Mouse (Mus musculus) neural tube, embryonic 11.5 days (tissue): ENCODE measurements around the gene Ubl3. TPM values are rescaled to one million over a fixed set of nuclear protein-coding genes. Genes with fewer than 3 reads are reported as not detected.
A peak's percentile ranks its signal among the peaks of the same experiment; 100 is the strongest.

Experiments used
- ATAC-seq: fragments of 200-750 bp; cut with Nextera tagmentation; 2 replicates; pipeline ENCODE4 v1.8.0; 2017; ENCODE audit warnings: moderate number of reproducible peaks, mild to moderate bottlenecking, moderate TSS enrichment, moderate library complexity; ENCODE audit not compliant: insufficient read depth, low FRiP score, low TSS enrichment
- DNase-seq: peaks from one replicate; pipeline ENCODE4 v3.0.0-alpha.2; 2015; ENCODE audit warnings: low spot score
- H3K27ac ChIP-seq: fragments of 300-500 bp; sonication (generic); 2 replicates; pipeline ENCODE4 v1.5.1; 2014; ENCODE audit warnings: low read depth, mild to moderate bottlenecking, low read length
- H3K27me3 ChIP-seq: fragments of 300-500 bp; sonication (generic); 2 replicates; pipeline ENCODE4 v1.6.1; 2014; ENCODE audit warnings: mild to moderate bottlenecking, low read length, mixed read lengths; ENCODE audit not compliant: control insufficient read depth, insufficient read depth
- H3K36me3 ChIP-seq: fragments of 300-500 bp; sonication (generic); 2 replicates; pipeline ENCODE4 v1.6.1; 2014; ENCODE audit warnings: mild to moderate bottlenecking, low read length, moderate library complexity, mixed read lengths; ENCODE audit not compliant: control insufficient read depth, insufficient read depth
- H3K4me1 ChIP-seq: fragments of 300-500 bp; sonication (generic); 2 replicates; pipeline ENCODE4 v1.6.1; 2014; ENCODE audit warnings: low read length, mixed read lengths; ENCODE audit not compliant: control insufficient read depth, insufficient read depth
- H3K4me2 ChIP-seq: fragments of 300-500 bp; sonication (generic); 2 replicates; pipeline ENCODE4 v1.6.1; 2014; ENCODE audit warnings: low read depth, mild to moderate bottlenecking, moderate library complexity
- H3K4me3 ChIP-seq: fragments of 300-500 bp; sonication (generic); 2 replicates; pipeline ENCODE4 v1.5.1; 2014; ENCODE audit warnings: low read depth, low read length
- H3K9ac ChIP-seq: fragments of 300-500 bp; sonication (generic); 2 replicates; pipeline ENCODE4 v1.6.1; 2014; ENCODE audit warnings: mild to moderate bottlenecking, low read length
- H3K9me3 ChIP-seq: fragments of 300-500 bp; sonication (generic); 2 replicates; pipeline ENCODE4 v1.6.1; 2016; ENCODE audit warnings: low read length; ENCODE audit not compliant: control insufficient read depth
- WGBS: fragments of 180-500 bp; shearing (Covaris S2); extraction: QIAGEN DNeasy Blood & Tissue Kit; methylation state at CpG from one replicate; pipeline ENCODE4 v1.1.7; 2014; 5-methylcytosine and 5-hydroxymethylcytosine counted together
- polyA plus RNA-seq: library from polyadenylated mRNA; unstranded; fragments of >200 nt; fragmentation: Nextera tagmentation; extraction: Ambion mirVana; gene quantifications from 2 replicates; pipeline ENCODE4 v1.2.1, GENCODE M21; 2014

Ubl3 gene
- polyA plus RNA-seq = 83.3 and 83.6 TPM in 2 replicates

GRCm38 (mm10) chr5:148552187-148553071 lies at the start of gene Ubl3:
Gene Ubl3, minus strand, starts transcription at chr5:148552789.
- ATAC-seq = peak; percentile 92
- H3K4me1 ChIP-seq = peaks cover 21% of the 10 kb centered on the region
- no peaks in the 10 kb centered on the region for H3K9me3 ChIP-seq

GRCm38 (mm10) chr5:148598376-148598775 lies 45.8 kb upstream of the Ubl3 start:
- WGBS = 43% methylated on average over 9 of the region's 9 CpGs
- no peaks in the 10 kb centered on the region for H3K36me3 ChIP-seq
- H3K4me3 ChIP-seq = no peak overlapping the region
- H3K4me1 ChIP-seq = no peaks in the 10 kb centered on the region
- H3K27me3 ChIP-seq = no peaks in the 10 kb centered on the region
- no peak overlapping the region for H3K9ac ChIP-seq
- DNase-seq = peak; percentile 37
- H3K4me2 ChIP-seq = no peak overlapping the region
- ATAC-seq = no peak
- no peaks in the 10 kb centered on the region for H3K9me3 ChIP-seq
- H3K27ac ChIP-seq = no peak overlapping the region

More at GRCm38 (mm10) chr5:148552187-148553071, at the start of gene Ubl3:
- Histone ChIP-seq H3K9ac (peak within 1 kb of the TSS; percentile 88), H3K27ac (peak within 1 kb of the TSS; percentile 98), H3K36me3 (no peaks in the 10 kb centered on the region), H3K4me2 (peak within 1 kb of the TSS; percentile 82), H3K27me3 (no peaks in the 10 kb centered on the region), H3K4me3 (peak within 1 kb of the TSS; percentile 73)
- under 1% methylated on average over 82 of the region's 95 CpGs for WGBS
- DNase-seq = peak; percentile 98

GRCm38 (mm10) chr5:148596086-148596753 lies 43.6 kb upstream of the Ubl3 start:
- Histone ChIP-seq H3K9ac (no peak overlapping the region), H3K9me3 (no peaks in the 10 kb centered on the region), H3K4me3 (no peak overlapping the region), H3K36me3 (no peaks in the 10 kb centered on the region), H3K4me1 (peaks cover 2% of the 10 kb centered on the region; the same call in 1 of the 2 replicates), H3K27ac (no peak overlapping the region), H3K27me3 (no peaks in the 10 kb centered on the region), H3K4me2 (no peak overlapping the region)
- WGBS = 91% methylated on average over 15 of the region's 15 CpGs
- ATAC-seq = no peak
- DNase-seq = no peak

GRCm38 (mm10) chr5:148595459-148595751 lies 42.8 kb upstream of the Ubl3 start:
- DNase-seq (no peak), ATAC-seq (no peak)
- Histone ChIP-seq H3K36me3 (no peaks in the 10 kb centered on the region), H3K27ac (no peak overlapping the region), H3K4me2 (no peak overlapping the region), H3K9ac (no peak overlapping the region), H3K9me3 (no peaks in the 10 kb centered on the region), H3K4me3 (no peak overlapping the region), H3K27me3 (no peaks in the 10 kb centered on the region), H3K4me1 (peaks cover 5% of the 10 kb centered on the region; the same call in 1 of the 2 replicates)
- 86% methylated on average over 1 of the region's 1 CpGs for WGBS

- Histone ChIP-seq H3K4me3 (no peak overlapping the region), H3K27ac (no peak overlapping the region), H3K4me1 (peaks cover 5% of the 10 kb centered on the region; the same call in 1 of the 2 replicates), H3K27me3 (no peaks in the 10 kb centered on the region), H3K4me2 (no peak overlapping the region), H3K9me3 (no peaks in the 10 kb centered on the region), H3K9ac (no peak overlapping the region), H3K36me3 (no peaks in the 10 kb centered on the region)
- WGBS = 91% methylated on average over 3 of the region's 3 CpGs
- DNase-seq (no peak), ATAC-seq (no peak)
These were observed 42.3 kb upstream of the Ubl3 start for GRCm38 (mm10) chr5:148594693-148595458.

- Histone ChIP-seq H3K36me3 (no peaks in the 10 kb centered on the region), H3K4me2 (no peak overlapping the region), H3K4me1 (peaks cover 6% of the 10 kb centered on the region), H3K9ac (no peak overlapping the region), H3K9me3 (no peaks in the 10 kb centered on the region), H3K27ac (no peak overlapping the region), H3K4me3 (no peak overlapping the region), H3K27me3 (no peaks in the 10 kb centered on the region)
- WGBS = 34% methylated on average over 4 of the region's 4 CpGs
- DNase-seq = no peak
- ATAC-seq = no peak
These were observed 41.0 kb upstream of the Ubl3 start for GRCm38 (mm10) chr5:148593607-148594006.

- Histone ChIP-seq H3K27ac (no peak overlapping the region), H3K4me3 (no peak overlapping the region), H3K9ac (no peak overlapping the region), H3K36me3 (no peaks in the 10 kb centered on the region), H3K9me3 (no peaks in the 10 kb centered on the region), H3K4me2 (no peak overlapping the region), H3K27me3 (no peaks in the 10 kb centered on the region), H3K4me1 (peaks cover 10% of the 10 kb centered on the region)
- ATAC-seq = no peak
- no peak for DNase-seq
- WGBS = 55% methylated on average over 7 of the region's 7 CpGs
These were observed 38.9 kb upstream of the Ubl3 start for GRCm38 (mm10) chr5:148591448-148591862.

GRCm38 (mm10) chr5:148590603-148591447 lies 38.2 kb upstream of the Ubl3 start:
- Histone ChIP-seq H3K27me3 (no peaks in the 10 kb centered on the region), H3K4me3 (no peak overlapping the region), H3K9me3 (no peaks in the 10 kb centered on the region), H3K4me2 (no peak overlapping the region), H3K4me1 (peaks cover 10% of the 10 kb centered on the region), H3K36me3 (no peaks in the 10 kb centered on the region), H3K9ac (no peak overlapping the region), H3K27ac (no peak overlapping the region)
- DNase-seq = peak; percentile 45
- 55% methylated on average over 20 of the region's 20 CpGs for WGBS
- ATAC-seq = no peak
